Comparison of ENCODE assay signal across 9 mouse cellular contexts in genomic region chr9:31176379-31177130, GRCm38 (mm10). TPM values are rescaled to one million over a fixed set of nuclear protein-coding genes. Genes with fewer than 3 reads are reported as not detected.
DNase-seq lines count a peak whose midpoint lies in the region; ATAC-seq and TF ChIP-seq lines count a peak whose summit lies in the region.
"Had no signal": no experiment of that assay in that cellular context is flagged by ENCODE, and none has a peak within 500 bp of the region (broad histone marks: within the 10 kb centered on the region; RNA-seq: fewer than 3 reads in every experiment).

No protein-coding gene starts in this region.

- intact Hi-C loops in gastrocnemius, postnatal 14 days (cut with DNase I; ENCODE audit: low total_unique reads): no loop called here

- H3K27me3 ChIP-seq in kidney, embryonic 14.5 days (ENCODE audit: control insufficient read depth, insufficient read depth, low read length): no peaks in the 10 kb centered on the region
- H3K27me3 ChIP-seq in cerebellum, adult 2 months (ENCODE audit: control insufficient read depth, insufficient read depth, low read length): no peaks in the 10 kb centered on the region
- H3K27me3 ChIP-seq in hindbrain, postnatal 0 days (ENCODE audit: insufficient read depth, low read length): no peaks in the 10 kb centered on the region

- no peak overlapping the region for H3K4me3 ChIP-seq in kidney, embryonic 14.5 days (ENCODE audit: low read length)
- no peak overlapping the region for H3K4me3 ChIP-seq in cerebellum, adult 2 months (replicated peaks; ENCODE audit: insufficient read depth, low read depth, low read length)
- H3K4me3 ChIP-seq in hindbrain, postnatal 0 days (ENCODE audit: low read length): no peak overlapping the region

- no peak for TF ChIP-seq POLR2A in cerebellum, adult 2 months (IDR thresholded peaks at IDR 0.05; ENCODE audit: borderline replicate concordance, insufficient read depth, low read length)

- H3K9me3 ChIP-seq in kidney, embryonic 14.5 days (ENCODE audit: control insufficient read depth, low read length): no peaks in the 10 kb centered on the region
- no peaks in the 10 kb centered on the region for H3K9me3 ChIP-seq in hindbrain, postnatal 0 days (ENCODE audit: low read length)

- peaks cover 24% of the 10 kb centered on the region for H3K36me3 ChIP-seq in kidney, embryonic 14.5 days (ENCODE audit: control insufficient read depth, insufficient read depth, low read length)
- peaks cover 3% of the 10 kb centered on the region; the same call in 1 of the 2 replicates for H3K36me3 ChIP-seq in hindbrain, postnatal 0 days (ENCODE audit: insufficient read depth, low read length)

- peak; percentile 72 for DNase-seq in kidney, adult 18-20 months
- DNase-seq in cerebellum, adult 2 months: peak; percentile 86 to 89
- DNase-seq in gastrocnemius, postnatal 14 days: peak; percentile 81
- DNase-seq in hindbrain, postnatal 0 days (ENCODE audit: low spot score): peak; percentile 83
- peak; percentile 64 to 91 for DNase-seq in left cerebral cortex, adult 9 months (ENCODE audit: low spot score in 2 of 2)
- peak; percentile 70 for DNase-seq in ovary, postnatal 14 days (ENCODE audit: low spot score)
- DNase-seq in urinary bladder, postnatal 4 days (ENCODE audit: low spot score in 2 of 2): peak; percentile 79 to 81

- H3K9ac ChIP-seq in kidney, embryonic 14.5 days (ENCODE audit: low read depth, low read length): no peak overlapping the region
- H3K9ac ChIP-seq in hindbrain, postnatal 0 days (replicated peaks; ENCODE audit: low read length): no peak overlapping the region
- H3K9ac ChIP-seq: liver, embryonic 14.5 days had no signal

- 83% methylated on average over 8 of the region's 8 CpGs for WGBS in kidney, embryonic 14.5 days
- 33% methylated on average over 8 of the region's 8 CpGs for WGBS in cerebellum, adult 2 months
- 56% methylated on average over 8 of the region's 8 CpGs for WGBS in hindbrain, postnatal 0 days

- no peaks in the 10 kb centered on the region; the same call in 1 of the 2 replicates for H3K4me1 ChIP-seq in kidney, embryonic 14.5 days (ENCODE audit: control insufficient read depth, insufficient read depth, low read length)
- H3K4me1 ChIP-seq in cerebellum, adult 2 months (ENCODE audit: control insufficient read depth, insufficient read depth, low read length): peaks cover 32% of the 10 kb centered on the region
- no peaks in the 10 kb centered on the region for H3K4me1 ChIP-seq in hindbrain, postnatal 0 days (ENCODE audit: insufficient read depth, low read length)

- no peak for ATAC-seq in kidney, embryonic 14.5 days (ENCODE audit: low FRiP score, low TSS enrichment)
- peak; percentile 91 for ATAC-seq in hindbrain, postnatal 0 days

- no peak for TF ChIP-seq CTCF in cerebellum, adult 2 months (IDR thresholded peaks at IDR 0.05; ENCODE audit: borderline replicate concordance, insufficient read depth, low read depth, low read length)
- no peak for TF ChIP-seq CTCF in hindbrain, postnatal 0 days (IDR thresholded peaks at IDR 0.05; ENCODE audit: low read depth)

- no peak overlapping the region for H3K4me2 ChIP-seq in kidney, embryonic 14.5 days (replicated peaks; ENCODE audit: low read depth, low read length)
- no peak overlapping the region for H3K4me2 ChIP-seq in hindbrain, postnatal 0 days (ENCODE audit: low read depth, low read length)

- H3K27ac ChIP-seq in kidney, embryonic 14.5 days (ENCODE audit: low read depth, low read length): no peak overlapping the region
- peak overlapping the region; percentile 76 for H3K27ac ChIP-seq in cerebellum, adult 2 months (ENCODE audit: insufficient read depth, low read length)
- H3K27ac ChIP-seq in hindbrain, postnatal 0 days: no peak overlapping the region
- H3K27ac ChIP-seq: liver, embryonic 14.5 days had no signal

RNA-seq across cellular contexts. Expression of gene Aplp2, which starts 35.1 kb away (rescaled TPM):
- polyA plus RNA-seq in kidney, embryonic 14.5 days (2014; fragmentation: Nextera tagmentation; extraction: Ambion mirVana): 179 and 315 TPM in 2 replicates
- 1,017 and 1,095 TPM in 2 replicates for polyA plus RNA-seq in cerebellum, adult 2 months (2012; rRNA removed)
- total RNA-seq in gastrocnemius, postnatal 14 days (2021): 100 to 1,000 TPM; 121 to 129 TPM
- total RNA-seq in hindbrain, postnatal 0 days (2014; rRNA removed): 444 and 454 TPM in 2 replicates
- polyA plus RNA-seq in hindbrain, postnatal 0 days (2015; fragmentation: Nextera tagmentation; extraction: Ambion mirVana): 466 and 472 TPM in 2 replicates

RNA-seq across cellular contexts. Expression of gene St14, which starts 44.9 kb away (rescaled TPM):
- polyA plus RNA-seq in kidney, embryonic 14.5 days (2014; fragmentation: Nextera tagmentation; extraction: Ambion mirVana): 15.4 and 28.0 TPM in 2 replicates
- 1.2 and 1.4 TPM in 2 replicates for polyA plus RNA-seq in cerebellum, adult 2 months (2012; rRNA removed)
- total RNA-seq in gastrocnemius, postnatal 14 days (2021): under 1 TPM; 0.16 to 0.35 TPM
- 1.1 TPM in 2 replicates for total RNA-seq in hindbrain, postnatal 0 days (2014; rRNA removed)
- 0.84 and 0.90 TPM in 2 replicates for polyA plus RNA-seq in hindbrain, postnatal 0 days (2015; fragmentation: Nextera tagmentation; extraction: Ambion mirVana)
